Mouse (Mus musculus): ENCODE measurements around the gene Hdgfl2. TPM values are rescaled to one million over a fixed set of nuclear protein-coding genes. Genes with fewer than 3 reads are reported as not detected.
A peak's percentile ranks its signal among the peaks of the same experiment; 100 is the strongest.

Gene Hdgfl2
- total and polyA plus RNA-seq, 2 experiments = 13.8 to 29.0 TPM

- Histone ChIP-seq H3K9ac (ENCODE audit: low read depth, low read length) (no peak overlapping the region), H3K27ac (replicated peaks; ENCODE audit: insufficient read depth, low read depth, low read length) (no peak overlapping the region), H3K27me3 (ENCODE audit: control insufficient read depth, insufficient read depth, low read length) (no peaks in the 10 kb centered on the region), H3K4me3 (ENCODE audit: insufficient read depth, low read depth, low read length) (no peak overlapping the region), H3K4me1 (ENCODE audit: control insufficient read depth, insufficient read depth, low read length) (peaks cover 38% of the 10 kb centered on the region), H3K36me3 (ENCODE audit: control insufficient read depth, insufficient read depth, low read length) (no peaks in the 10 kb centered on the region), H3K79me2 (ENCODE audit: control insufficient read depth, insufficient read depth, low read length) (peaks cover 56% of the 10 kb centered on the region)
- WGBS = 68% methylated on average over 7 of the region's 7 CpGs
- DNase-seq (ENCODE audit: extremely low read depth, low read depth, low spot score) = no peak
- TF ChIP-seq CTCF (IDR thresholded peaks at IDR 0.05; ENCODE audit: low read depth, low read length) (no peak), POLR2A (IDR thresholded peaks at IDR 0.05; ENCODE audit: extremely low read depth, insufficient read depth, low read length) (no peak)
These were observed 46.6 kb upstream of the Hdgfl2 start for GRCm38 (mm10) chr17:56032831-56033230.

GRCm38 (mm10) chr17:56034040-56034725 is 45.3 kb upstream of the Hdgfl2 start:
- Histone ChIP-seq H3K27me3 (ENCODE audit: control insufficient read depth, insufficient read depth, low read length) (no peaks in the 10 kb centered on the region), H3K36me3 (ENCODE audit: control insufficient read depth, insufficient read depth, low read length) (no peaks in the 10 kb centered on the region), H3K4me3 (ENCODE audit: insufficient read depth, low read depth, low read length) (no peak overlapping the region), H3K4me1 (ENCODE audit: control insufficient read depth, insufficient read depth, low read length) (peaks cover 29% of the 10 kb centered on the region), H3K79me2 (ENCODE audit: control insufficient read depth, insufficient read depth, low read length) (peaks cover 56% of the 10 kb centered on the region), H3K27ac (replicated peaks; ENCODE audit: insufficient read depth, low read depth, low read length) (no peak overlapping the region), H3K9ac (ENCODE audit: low read depth, low read length) (no peak overlapping the region)
- TF ChIP-seq POLR2A (IDR thresholded peaks at IDR 0.05; ENCODE audit: extremely low read depth, insufficient read depth, low read length) (no peak), CTCF (IDR thresholded peaks at IDR 0.05; ENCODE audit: low read depth, low read length) (no peak)
- no peak for DNase-seq (ENCODE audit: extremely low read depth, low read depth, low spot score)
- WGBS = 61% methylated on average over 7 of the region's 7 CpGs

- no peak overlapping the region for H3K4me3 ChIP-seq (ENCODE audit: insufficient read depth, low read depth, low read length)
- 23% methylated on average over 6 of the region's 6 CpGs for WGBS
- H3K27ac ChIP-seq (replicated peaks; ENCODE audit: insufficient read depth, low read depth, low read length) = peak overlapping the region; percentile 30
- H3K79me2 ChIP-seq (ENCODE audit: control insufficient read depth, insufficient read depth, low read length) = peaks cover 51% of the 10 kb centered on the region
- peak overlapping the region; percentile 14; the same call in 1 of the 2 replicates for H3K9ac ChIP-seq (ENCODE audit: low read depth, low read length)
- DNase-seq (ENCODE audit: extremely low read depth, low read depth, low spot score) = peak; percentile 53
- H3K4me1 ChIP-seq (ENCODE audit: control insufficient read depth, insufficient read depth, low read length) = peaks cover 29% of the 10 kb centered on the region
- TF ChIP-seq CTCF (IDR thresholded peaks at IDR 0.05; ENCODE audit: low read depth, low read length) = no peak
- no peak for TF ChIP-seq POLR2A (IDR thresholded peaks at IDR 0.05; ENCODE audit: extremely low read depth, insufficient read depth, low read length)
- H3K36me3 ChIP-seq (ENCODE audit: control insufficient read depth, insufficient read depth, low read length) = no peaks in the 10 kb centered on the region
- H3K27me3 ChIP-seq (ENCODE audit: control insufficient read depth, insufficient read depth, low read length) = no peaks in the 10 kb centered on the region
These were observed 44.7 kb upstream of the Hdgfl2 start for GRCm38 (mm10) chr17:56034726-56035100.

GRCm38 (mm10) chr17:56035216-56035615 is 44.2 kb upstream of the Hdgfl2 start:
- Histone ChIP-seq H3K27me3 (ENCODE audit: control insufficient read depth, insufficient read depth, low read length) (no peaks in the 10 kb centered on the region), H3K79me2 (ENCODE audit: control insufficient read depth, insufficient read depth, low read length) (peaks cover 49% of the 10 kb centered on the region), H3K36me3 (ENCODE audit: control insufficient read depth, insufficient read depth, low read length) (no peaks in the 10 kb centered on the region), H3K9ac (ENCODE audit: low read depth, low read length) (peak overlapping the region; percentile 14; the same call in 1 of the 2 replicates), H3K4me1 (ENCODE audit: control insufficient read depth, insufficient read depth, low read length) (peaks cover 29% of the 10 kb centered on the region), H3K27ac (replicated peaks; ENCODE audit: insufficient read depth, low read depth, low read length) (peak overlapping the region; percentile 30), H3K4me3 (ENCODE audit: insufficient read depth, low read depth, low read length) (no peak overlapping the region; the same call in 1 of the 2 replicates)
- 41% methylated on average over 4 of the region's 4 CpGs for WGBS
- DNase-seq (ENCODE audit: extremely low read depth, low read depth, low spot score) = no peak
- TF ChIP-seq POLR2A (IDR thresholded peaks at IDR 0.05; ENCODE audit: extremely low read depth, insufficient read depth, low read length) (no peak), CTCF (IDR thresholded peaks at IDR 0.05; ENCODE audit: low read depth, low read length) (no peak)

- WGBS = under 1% methylated on average over 74 of the region's 74 CpGs
- Histone ChIP-seq H3K4me1 (ENCODE audit: control insufficient read depth, insufficient read depth, low read length) (peaks cover 28% of the 10 kb centered on the region), H3K9ac (ENCODE audit: low read depth, low read length) (peak within 1 kb of the TSS; percentile 93), H3K27ac (replicated peaks; ENCODE audit: insufficient read depth, low read depth, low read length) (peak within 1 kb of the TSS; percentile 83), H3K4me3 (ENCODE audit: insufficient read depth, low read depth, low read length) (peak within 1 kb of the TSS; percentile 83), H3K79me2 (ENCODE audit: control insufficient read depth, insufficient read depth, low read length) (peaks cover 39% of the 10 kb centered on the region), H3K27me3 (ENCODE audit: control insufficient read depth, insufficient read depth, low read length) (no peaks in the 10 kb centered on the region), H3K36me3 (ENCODE audit: control insufficient read depth, insufficient read depth, low read length) (no peaks in the 10 kb centered on the region)
- TF ChIP-seq CTCF (IDR thresholded peaks at IDR 0.05; ENCODE audit: low read depth, low read length) (peak; percentile 96), POLR2A (IDR thresholded peaks at IDR 0.05; ENCODE audit: extremely low read depth, insufficient read depth, low read length) (peak; percentile 86)
- DNase-seq (ENCODE audit: extremely low read depth, low read depth, low spot score) = peak; percentile 86
These were observed 43.1 kb upstream of the Hdgfl2 start, which contains the start of gene Sh3gl1 for GRCm38 (mm10) chr17:56036176-56036900. TSS of gene Sh3gl1 (minus strand) at chr17:56036635.
